Mouse (Mus musculus) heart, embryonic 13.5 days (tissue): Measurements from ENCODE around the gene 1700012B07Rik. TPM values are rescaled to one million over a fixed set of nuclear protein-coding genes. Genes with fewer than 3 reads are reported as not detected.
A peak's percentile ranks its signal among the peaks of the same experiment; 100 is the strongest.

ENCODE experiments used
- ATAC-seq: fragments of 200-750 bp; cut with Nextera tagmentation; 2 replicates; pipeline ENCODE4 v1.8.0; 2017; ENCODE audit warnings: moderate TSS enrichment; ENCODE audit not compliant: insufficient number of reproducible peaks, low FRiP score, low TSS enrichment; ENCODE audit errors: extremely low read depth
- H3K27ac ChIP-seq: fragments of 300-500 bp; sonication (generic); replicated peaks from 2 replicates; pipeline ENCODE4 v1.5.1; 2015; ENCODE audit warnings: moderate library complexity, mild to moderate bottlenecking, inconsistent platforms
- H3K27me3 ChIP-seq: fragments of 300-500 bp; sonication (generic); replicated peaks from 2 replicates; pipeline ENCODE4 v1.6.1; 2015; ENCODE audit warnings: mild to moderate bottlenecking, inconsistent platforms
- H3K36me3 ChIP-seq: fragments of 300-500 bp; sonication (generic); 2 replicates; pipeline ENCODE4 v1.6.1; 2015; ENCODE audit warnings: mild to moderate bottlenecking, inconsistent platforms
- H3K4me1 ChIP-seq: fragments of 300-500 bp; sonication (generic); 2 replicates; pipeline ENCODE4 v1.6.1; 2015; ENCODE audit warnings: inconsistent platforms
- H3K4me2 ChIP-seq: fragments of 300-500 bp; sonication (generic); 2 replicates; pipeline ENCODE4 v1.6.1; 2015; ENCODE audit warnings: inconsistent platforms, mild to moderate bottlenecking, moderate library complexity
- H3K4me3 ChIP-seq: fragments of 300-500 bp; sonication (generic); 2 replicates; pipeline ENCODE4 v1.5.1; 2015; ENCODE audit warnings: moderate library complexity, mild to moderate bottlenecking, inconsistent platforms
- H3K9ac ChIP-seq: fragments of 300-500 bp; sonication (generic); 2 replicates; pipeline ENCODE4 v1.6.1; 2015; ENCODE audit warnings: inconsistent platforms, mild to moderate bottlenecking, moderate library complexity
- H3K9me3 ChIP-seq: fragments of 300-500 bp; sonication (generic); 2 replicates; pipeline ENCODE4 v1.6.1; 2016; ENCODE audit warnings: inconsistent platforms
- WGBS: fragments of 180-500 bp; shearing (Covaris S2); methylation state at CpG from one replicate; pipeline ENCODE4 v1.1.7; 2015; ENCODE audit warnings: mixed read lengths; 5-methylcytosine and 5-hydroxymethylcytosine counted together
- polyA plus RNA-seq: library from polyadenylated mRNA; unstranded; fragments of >200 nt; fragmentation: Nextera tagmentation; extraction: Ambion mirVana; gene quantifications from 2 replicates; pipeline ENCODE4 v1.2.1, GENCODE M21; 2015

Gene 1700012B07Rik
- polyA plus RNA-seq: not detected in 2 replicates

- no peak for ATAC-seq
- no peak within 1 kb of the TSS for H3K27ac ChIP-seq
- 73% methylated on average over 4 of the region's 4 CpGs for WGBS
- no peaks in the 10 kb centered on the region for H3K27me3 ChIP-seq
- no peaks in the 10 kb centered on the region for H3K4me1 ChIP-seq
- no peak within 1 kb of the TSS for H3K4me3 ChIP-seq
- H3K36me3 ChIP-seq: no peaks in the 10 kb centered on the region
- H3K9me3 ChIP-seq: no peaks in the 10 kb centered on the region
- H3K9ac ChIP-seq: no peak within 1 kb of the TSS
- H3K4me2 ChIP-seq: no peak within 1 kb of the TSS
Measured at GRCm38 (mm10) chr11:109827946-109828345, at the start of gene 1700012B07Rik. TSS of gene 1700012B07Rik (minus strand) at chr11:109828046.

- 84% methylated on average over 9 of the region's 9 CpGs for WGBS
- no peak for ATAC-seq
Measured at GRCm38 (mm10) chr11:109876767-109877166, 48.9 kb upstream of the 1700012B07Rik start.

DNA sequence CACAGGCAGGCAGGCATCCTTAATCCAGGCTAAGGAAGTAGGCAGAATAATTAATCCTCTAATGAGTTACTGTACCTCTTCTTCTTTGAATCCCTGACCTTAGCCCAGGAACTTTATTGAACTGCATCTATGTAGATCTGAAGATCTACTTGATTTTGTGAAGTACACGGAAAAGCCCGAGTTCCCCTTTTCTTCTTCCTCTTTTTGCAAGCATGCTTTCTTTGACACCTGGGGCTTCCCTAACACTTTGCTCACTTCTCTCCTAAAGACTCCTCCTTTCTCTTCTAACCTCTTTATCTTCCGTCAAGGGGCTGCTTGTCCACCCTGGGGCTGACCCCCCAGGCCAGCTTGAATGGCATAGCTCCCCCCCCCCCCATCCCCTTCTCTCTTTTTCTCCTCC lies 48.0 kb upstream of the 1700012B07Rik start:
- Histone ChIP-seq H3K9ac (no peak overlapping the region), H3K9me3 (no peaks in the 10 kb centered on the region), H3K27me3 (no peaks in the 10 kb centered on the region; the same call in 1 of the 2 replicates), H3K4me2 (no peak overlapping the region), H3K36me3 (no peaks in the 10 kb centered on the region), H3K4me1 (no peaks in the 10 kb centered on the region), H3K4me3 (no peak overlapping the region), H3K27ac (no peak overlapping the region)
- no peak for ATAC-seq
- 74% methylated on average over 3 of the region's 3 CpGs for WGBS

More at GRCm38 (mm10) chr11:109876767-109877166, 48.9 kb upstream of the 1700012B07Rik start:
- H3K4me2 ChIP-seq: no peak overlapping the region
- no peaks in the 10 kb centered on the region for H3K27me3 ChIP-seq
- H3K9me3 ChIP-seq: no peaks in the 10 kb centered on the region
- no peaks in the 10 kb centered on the region for H3K36me3 ChIP-seq
- no peak overlapping the region for H3K9ac ChIP-seq
- no peak overlapping the region for H3K27ac ChIP-seq
- H3K4me3 ChIP-seq: no peak overlapping the region
- H3K4me1 ChIP-seq: no peaks in the 10 kb centered on the region

DNA sequence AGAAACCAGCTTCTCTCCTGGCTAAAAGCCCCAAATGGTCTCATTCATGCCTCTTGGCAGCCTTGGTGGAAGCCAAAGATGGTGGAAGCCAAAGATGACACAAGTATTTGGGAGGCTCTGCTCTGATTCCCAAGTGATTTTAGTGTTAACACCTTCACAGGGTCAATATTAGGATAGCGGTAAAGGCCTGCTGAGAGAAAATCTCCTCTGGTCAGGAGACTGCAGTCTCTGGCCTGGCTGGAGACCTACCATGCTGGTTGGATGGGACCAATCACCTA lies 47.6 kb upstream of the 1700012B07Rik start:
- H3K9ac ChIP-seq: no peak overlapping the region
- no peak overlapping the region for H3K27ac ChIP-seq
- ATAC-seq: no peak
- H3K9me3 ChIP-seq: no peaks in the 10 kb centered on the region
- no peaks in the 10 kb centered on the region; the same call in 1 of the 2 replicates for H3K27me3 ChIP-seq
- no peaks in the 10 kb centered on the region for H3K36me3 ChIP-seq
- 79% methylated on average over 1 of the region's 1 CpGs for WGBS
- H3K4me2 ChIP-seq: no peak overlapping the region
- no peak overlapping the region for H3K4me3 ChIP-seq
- no peaks in the 10 kb centered on the region for H3K4me1 ChIP-seq

GRCm38 (mm10) chr11:109874651-109875524 lies 47.0 kb upstream of the 1700012B07Rik start:
- Histone ChIP-seq H3K27ac (peak overlapping the region; percentile 50; the same call in 1 of the 2 replicates), H3K27me3 (no peaks in the 10 kb centered on the region; the same call in 1 of the 2 replicates), H3K9ac (no peak overlapping the region), H3K4me1 (no peaks in the 10 kb centered on the region), H3K4me2 (no peak overlapping the region), H3K4me3 (no peak overlapping the region), H3K36me3 (no peaks in the 10 kb centered on the region), H3K9me3 (no peaks in the 10 kb centered on the region)
- ATAC-seq: no peak
- 65% methylated on average over 11 of the region's 11 CpGs for WGBS

DNA sequence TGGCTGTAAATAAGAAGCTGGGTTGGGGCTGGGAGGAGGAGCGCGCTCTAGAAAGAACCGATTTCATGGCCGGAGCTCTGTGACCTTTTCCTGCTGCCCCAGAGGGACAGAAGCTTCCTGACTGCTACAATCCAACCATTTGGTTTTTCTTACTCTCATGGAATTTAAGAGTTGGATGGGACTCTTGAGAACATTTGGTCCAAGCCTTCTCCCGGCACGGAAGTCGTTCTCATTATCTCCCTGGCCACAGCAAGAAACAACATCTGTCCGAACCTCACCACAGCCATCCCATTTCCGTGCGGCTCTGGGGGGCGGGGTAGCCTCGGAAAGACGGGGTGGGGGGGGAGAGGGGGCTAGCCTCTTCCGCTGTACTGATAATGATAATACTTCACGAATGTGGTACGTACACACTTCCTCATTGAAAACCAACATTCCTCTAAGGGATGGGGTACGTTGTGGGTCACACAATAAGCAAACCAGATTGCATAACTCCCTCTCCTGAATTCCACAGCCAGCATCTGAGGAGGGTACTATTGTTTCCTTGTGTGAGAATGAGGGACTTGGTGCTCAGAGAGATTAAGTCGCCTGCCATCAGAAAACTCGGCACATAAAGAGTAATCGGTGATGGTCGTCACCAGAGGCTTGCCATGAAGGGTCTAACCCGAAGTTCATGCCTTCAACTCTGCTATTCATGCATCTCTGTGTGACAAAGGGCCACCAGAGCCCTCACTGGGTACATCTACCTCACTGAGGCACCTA lies 46.2 kb upstream of the 1700012B07Rik start:
- WGBS: 72% methylated on average over 22 of the region's 22 CpGs
- Histone ChIP-seq H3K4me1 (no peaks in the 10 kb centered on the region), H3K9ac (no peak overlapping the region), H3K4me2 (peak overlapping the region; percentile 26; the same call in 1 of the 2 replicates), H3K27ac (peak overlapping the region; percentile 50), H3K9me3 (no peaks in the 10 kb centered on the region), H3K27me3 (peaks cover 3% of the 10 kb centered on the region; the same call in 1 of the 2 replicates), H3K36me3 (no peaks in the 10 kb centered on the region), H3K4me3 (no peak overlapping the region)
- ATAC-seq: no peak

DNA sequence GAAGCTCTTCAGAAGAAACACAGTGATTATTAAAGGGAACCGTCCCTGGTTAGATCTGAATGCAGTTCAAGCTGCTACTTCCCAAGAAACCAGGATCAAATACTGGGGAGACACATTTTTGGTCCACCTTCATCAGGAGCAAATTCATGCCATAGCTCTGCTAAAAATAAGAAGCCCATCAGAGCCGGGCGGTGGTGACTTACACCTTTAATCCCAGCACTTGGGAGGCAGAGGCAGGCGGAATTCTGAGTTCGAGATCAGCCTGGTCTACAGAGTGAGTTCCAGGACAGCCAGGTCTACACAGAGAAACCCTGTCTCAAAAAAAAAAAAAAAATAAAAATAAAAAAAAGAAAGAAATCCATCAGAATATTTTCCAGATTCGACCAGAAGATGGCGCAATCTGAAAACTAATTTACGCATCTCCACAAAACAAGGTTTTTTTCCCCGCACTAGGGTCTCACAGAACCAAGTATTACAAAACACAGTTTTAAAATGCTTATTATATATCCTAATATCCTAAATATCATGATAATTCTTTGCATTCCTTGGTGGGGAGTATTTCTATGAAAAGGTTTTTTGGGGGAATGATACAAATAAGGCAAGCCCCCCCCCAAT lies 45.4 kb upstream of the 1700012B07Rik start:
- H3K9me3 ChIP-seq: no peaks in the 10 kb centered on the region
- no peak for ATAC-seq
- H3K4me2 ChIP-seq: peak overlapping the region; percentile 26; the same call in 1 of the 2 replicates
- H3K4me3 ChIP-seq: no peak overlapping the region
- no peaks in the 10 kb centered on the region for H3K36me3 ChIP-seq
- 42% methylated on average over 9 of the region's 9 CpGs for WGBS
- no peaks in the 10 kb centered on the region for H3K4me1 ChIP-seq
- no peak overlapping the region for H3K9ac ChIP-seq
- H3K27me3 ChIP-seq: peaks cover 10% of the 10 kb centered on the region
- peak overlapping the region; percentile 50; the same call in 1 of the 2 replicates for H3K27ac ChIP-seq

GRCm38 (mm10) chr11:109872674-109873073 lies 44.8 kb upstream of the 1700012B07Rik start:
- Histone ChIP-seq H3K9ac (no peak overlapping the region), H3K36me3 (no peaks in the 10 kb centered on the region), H3K4me2 (no peak overlapping the region), H3K4me1 (no peaks in the 10 kb centered on the region), H3K27me3 (peaks cover 10% of the 10 kb centered on the region), H3K4me3 (no peak overlapping the region), H3K27ac (no peak overlapping the region), H3K9me3 (no peaks in the 10 kb centered on the region)
- WGBS: 68% methylated on average over 3 of the region's 3 CpGs
- no peak for ATAC-seq

GRCm38 (mm10) chr11:109872056-109872455 lies 44.2 kb upstream of the 1700012B07Rik start:
- 76% methylated on average over 10 of the region's 10 CpGs for WGBS
- H3K27ac ChIP-seq: no peak overlapping the region
- H3K4me2 ChIP-seq: no peak overlapping the region
- no peaks in the 10 kb centered on the region for H3K36me3 ChIP-seq
- no peak for ATAC-seq
- peaks cover 10% of the 10 kb centered on the region for H3K27me3 ChIP-seq
- no peak overlapping the region for H3K4me3 ChIP-seq
- no peak overlapping the region for H3K9ac ChIP-seq
- no peaks in the 10 kb centered on the region for H3K9me3 ChIP-seq
- no peaks in the 10 kb centered on the region for H3K4me1 ChIP-seq

DNA sequence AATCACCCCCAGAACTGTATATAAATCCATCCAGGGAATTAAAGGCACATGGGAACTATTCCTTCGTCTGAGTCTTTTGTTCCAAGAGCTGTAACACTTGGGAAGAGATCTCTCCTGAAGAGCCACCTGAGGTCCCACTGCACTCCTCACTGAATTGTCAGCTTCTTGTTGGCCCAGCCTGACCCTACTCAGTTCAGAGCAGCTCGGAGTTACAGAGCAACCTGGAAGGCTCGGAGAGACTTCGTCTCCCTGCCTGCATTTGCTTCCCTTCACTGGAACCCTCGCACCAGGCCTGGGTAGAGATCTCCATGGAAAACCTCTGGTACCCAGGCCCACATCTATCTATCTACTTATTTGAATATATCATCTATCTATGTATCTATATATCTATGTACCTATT lies 40.0 kb upstream of the 1700012B07Rik start:
- H3K4me3 ChIP-seq: no peak overlapping the region
- no peak overlapping the region for H3K27ac ChIP-seq
- H3K9me3 ChIP-seq: peaks cover 5% of the 10 kb centered on the region; the same call in 1 of the 2 replicates
- no peak for ATAC-seq
- H3K36me3 ChIP-seq: no peaks in the 10 kb centered on the region
- no peaks in the 10 kb centered on the region for H3K4me1 ChIP-seq
- H3K27me3 ChIP-seq: peaks cover 10% of the 10 kb centered on the region
- no peak overlapping the region for H3K9ac ChIP-seq
- no peak overlapping the region for H3K4me2 ChIP-seq
- 88% methylated on average over 5 of the region's 5 CpGs for WGBS

GRCm38 (mm10) chr11:109866537-109867160 lies 38.8 kb upstream of the 1700012B07Rik start:
- Histone ChIP-seq H3K9ac (no peak overlapping the region), H3K27me3 (peaks cover 10% of the 10 kb centered on the region), H3K4me2 (no peak overlapping the region), H3K9me3 (peaks cover 5% of the 10 kb centered on the region; the same call in 1 of the 2 replicates), H3K27ac (no peak overlapping the region), H3K4me3 (no peak overlapping the region), H3K4me1 (no peaks in the 10 kb centered on the region), H3K36me3 (no peaks in the 10 kb centered on the region)
- ATAC-seq: no peak
- WGBS: 64% methylated on average over 11 of the region's 11 CpGs
